Mouse (Mus musculus): ENCODE data around the gene Rab33b. TPM values are rescaled to one million over a fixed set of nuclear protein-coding genes. Genes with fewer than 3 reads are reported as not detected.

Gene Rab33b
- polyA plus RNA-seq, 1 experiment from 2014 or later: 21.7 TPM

DNA sequence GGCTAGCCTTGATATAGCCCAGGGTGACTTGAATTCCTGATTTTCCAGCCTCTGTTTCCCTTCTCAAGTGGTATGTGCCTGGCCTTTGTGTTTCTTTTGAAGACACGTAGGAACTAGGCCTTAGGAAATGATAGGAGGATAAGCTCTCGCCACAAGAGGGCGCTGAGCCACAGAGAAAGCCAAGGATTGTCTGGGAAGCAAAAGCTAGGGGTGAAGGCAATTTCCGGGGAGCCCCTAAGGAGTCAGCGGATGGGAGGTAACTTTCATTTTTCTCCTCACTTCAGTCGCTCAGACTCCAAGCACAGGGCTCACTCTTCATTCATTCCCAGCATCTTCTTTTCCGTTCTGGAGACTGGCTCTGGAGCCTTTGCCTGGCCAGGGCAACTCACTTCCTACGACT is 27.2 kb downstream of the Rab33b start:
- DNase-seq (ENCODE audit: low spot score): peak; percentile 84

- no peak for DNase-seq (ENCODE audit: low spot score)
Observed at GRCm38 (mm10) chr3:51511983-51512382, 28.3 kb downstream of the Rab33b start.

GRCm38 (mm10) chr3:51517467-51517866 is 33.7 kb downstream of the Rab33b start:
- no peak for DNase-seq (ENCODE audit: low spot score)

GRCm38 (mm10) chr3:51517878-51518762 is 34.4 kb downstream of the Rab33b start:
- DNase-seq (ENCODE audit: low spot score): no peak

GRCm38 (mm10) chr3:51518763-51519121 is 35.0 kb downstream of the Rab33b start:
- DNase-seq (ENCODE audit: low spot score): no peak

GRCm38 (mm10) chr3:51521262-51521661 is 37.5 kb downstream of the Rab33b start:
- no peak for DNase-seq (ENCODE audit: low spot score)

- DNase-seq (ENCODE audit: low spot score): no peak
Observed at GRCm38 (mm10) chr3:51525186-51525785, 41.6 kb downstream of the Rab33b start.

- DNase-seq (ENCODE audit: low spot score): no peak
Observed at GRCm38 (mm10) chr3:51526891-51527290, 43.2 kb downstream of the Rab33b start.

- no peak for DNase-seq (ENCODE audit: low spot score)
Observed at GRCm38 (mm10) chr3:51531473-51532281, 48.0 kb downstream of the Rab33b start.

DNA sequence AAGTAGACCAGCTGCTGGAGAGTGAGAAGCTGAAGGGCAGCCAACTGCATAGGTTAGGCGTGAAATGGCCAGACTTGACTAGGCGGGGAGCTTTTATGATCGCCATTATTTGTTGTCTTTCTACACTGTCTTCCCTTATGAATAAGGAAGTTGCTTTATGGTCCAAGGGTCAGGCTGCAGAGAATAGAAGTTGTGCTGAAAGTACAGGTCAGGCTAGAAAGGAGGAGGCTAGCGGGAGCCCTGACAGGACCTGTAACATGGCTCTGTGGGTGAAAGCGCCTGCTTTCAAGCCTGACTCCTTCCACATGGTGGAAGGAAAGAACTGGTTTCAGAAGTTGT is 48.5 kb downstream of the Rab33b start:
- DNase-seq (ENCODE audit: low spot score): no peak

DNA sequence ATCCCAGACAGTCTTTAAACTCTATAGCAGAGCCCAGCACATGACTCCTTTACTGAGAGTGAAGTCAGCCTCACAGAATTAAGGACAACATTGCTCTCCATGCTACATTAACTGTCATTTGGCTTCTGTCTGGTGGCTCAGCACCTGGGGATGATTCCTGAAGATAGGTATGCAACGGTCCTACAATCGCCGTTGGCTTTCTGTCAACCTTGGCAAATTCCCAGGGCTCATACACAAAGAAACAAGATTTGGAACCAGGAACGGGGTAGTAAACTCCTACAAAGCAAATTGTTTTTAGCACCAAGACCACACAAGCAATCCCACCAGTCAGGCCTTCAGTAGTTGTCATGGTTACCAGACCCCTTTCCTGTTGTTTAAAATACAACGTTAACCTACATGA is 49.9 kb downstream of the Rab33b start:
- no peak for DNase-seq (ENCODE audit: low spot score)

DNA sequence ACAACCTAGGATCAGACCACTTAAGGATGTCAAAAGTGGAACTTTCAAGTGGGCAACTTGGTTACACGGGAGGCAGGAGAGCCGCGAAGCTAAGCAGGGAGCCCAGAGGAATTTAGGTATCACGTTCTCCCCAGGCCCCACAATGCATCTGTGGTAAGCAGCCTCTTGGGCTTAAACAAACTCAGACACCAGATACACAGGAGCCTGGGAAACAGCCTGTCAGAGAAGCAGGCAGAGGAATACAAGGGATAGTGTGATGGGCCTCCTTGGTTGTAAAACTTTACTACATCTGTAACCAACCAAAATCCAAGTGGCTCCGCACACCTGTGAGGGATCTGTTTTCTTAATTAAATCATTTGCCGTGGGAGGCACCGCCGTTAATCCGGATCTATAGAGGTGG is 50.3 kb downstream of the Rab33b start:
- DNase-seq (ENCODE audit: low spot score): no peak

- peak; percentile 85 for DNase-seq (ENCODE audit: low spot score)
Observed at GRCm38 (mm10) chr3:51539567-51540408, 56.1 kb downstream of the Rab33b start.

- DNase-seq (ENCODE audit: low spot score): no peak
Observed at GRCm38 (mm10) chr3:51540659-51541058, 56.9 kb downstream of the Rab33b start.

- no peak for DNase-seq (ENCODE audit: low spot score)
Observed at GRCm38 (mm10) chr3:51544442-51545128, 60.9 kb downstream of the Rab33b start.

Other genes starting within 250 kb of the Rab33b start
- gene Elf2, start 143.3 kb upstream of the Rab33b start, polyA plus RNA-seq (2015; fragmentation: Nextera tagmentation; extraction: Ambion mirVana): 80.8 and 86.1 TPM in 2 replicates
- 0.72 and 1.0 TPM in 2 replicates for gene Mgarp, start 87.2 kb upstream of the Rab33b start, polyA plus RNA-seq (2015; fragmentation: Nextera tagmentation; extraction: Ambion mirVana)
- 835 and 844 TPM in 2 replicates for gene Ndufc1, start 74.9 kb upstream of the Rab33b start, polyA plus RNA-seq (2015; fragmentation: Nextera tagmentation; extraction: Ambion mirVana)
- 34.6 and 48.5 TPM in 2 replicates for gene Naa15, start 68.8 kb upstream of the Rab33b start, polyA plus RNA-seq (2015; fragmentation: Nextera tagmentation; extraction: Ambion mirVana)
- 4.7 and 8.0 TPM in 2 replicates for gene Setd7, start 77.0 kb downstream of the Rab33b start, polyA plus RNA-seq (2015; fragmentation: Nextera tagmentation; extraction: Ambion mirVana)
- gene Mgst2, start 176.4 kb downstream of the Rab33b start, polyA plus RNA-seq (2015; fragmentation: Nextera tagmentation; extraction: Ambion mirVana): 153 and 179 TPM in 2 replicates